Mouse (Mus musculus): ENCODE data around the gene Spin2c.

Gene Spin2c

DNA sequence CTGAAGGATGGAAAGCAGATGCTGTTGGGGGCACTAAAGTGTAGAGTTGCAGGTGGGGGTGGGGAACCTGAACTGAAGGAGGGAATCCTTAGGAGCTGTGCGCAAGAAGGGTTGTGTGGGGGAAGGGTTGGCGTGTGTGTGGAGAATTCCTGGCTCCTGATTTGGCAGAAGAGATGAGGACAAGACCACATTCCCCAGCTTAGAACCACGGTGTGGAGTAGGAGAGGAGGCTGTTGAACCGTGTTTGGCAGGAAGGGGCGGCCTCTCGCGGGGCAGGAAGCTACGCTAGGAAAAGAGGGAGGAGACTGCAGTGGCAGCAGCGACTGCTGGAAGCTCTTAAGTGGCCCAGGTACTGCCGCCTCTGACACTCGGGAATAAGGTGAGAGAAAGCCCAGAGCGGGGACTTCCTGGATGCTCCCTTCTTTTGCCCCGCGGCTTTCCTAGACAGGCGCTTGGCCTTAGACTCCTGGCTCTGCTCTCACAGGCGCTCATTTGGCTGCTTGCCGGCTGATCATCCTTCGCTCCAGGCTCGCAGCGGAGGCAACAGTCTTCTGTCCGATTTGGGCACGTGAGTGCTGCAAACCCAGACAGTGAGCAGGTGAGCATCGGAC lies at the start of gene Spin2c:
Gene Spin2c (plus strand): TSS at position 275 of the 611 bp plus-strand sequence.
- in situ Hi-C loops (cut with MseI, MboI) = no loop called here

DNA sequence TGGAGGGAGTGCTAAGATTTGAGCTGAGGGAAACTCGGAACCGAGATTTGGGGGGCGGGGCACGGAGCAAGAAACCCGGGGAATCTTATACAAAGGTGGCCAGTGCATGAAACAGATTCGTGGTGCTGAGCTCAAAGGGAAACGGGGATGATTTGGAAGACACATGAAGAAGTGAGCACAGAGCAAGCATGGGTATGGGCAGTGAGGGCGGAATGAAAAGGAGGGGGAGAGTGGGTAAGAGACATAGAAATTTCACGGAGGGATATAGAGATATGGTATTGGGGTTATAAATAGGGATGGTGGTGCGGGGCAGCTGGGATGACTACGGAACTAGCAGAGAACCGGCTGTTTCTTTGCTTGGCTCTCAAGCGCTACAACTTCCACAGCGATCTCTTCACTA lies 581 bp downstream of the Spin2c start:
- in situ Hi-C loops (cut with MseI, MboI) = no loop called here
